Mouse (Mus musculus) adrenal gland, postnatal 10 days (tissue): ENCODE data around the gene Gtf2b. TPM values are rescaled to one million over a fixed set of nuclear protein-coding genes. Genes with fewer than 3 reads are reported as not detected.

ENCODE experiments used
- DNase-seq: peaks from one replicate; pipeline ENCODE4 v3.0.0; 2021; ENCODE audit warnings: mixed read lengths
- total RNA-seq, 2 experiments: library from RNA; stranded (reverse); gene quantifications; 2 replicates each; pipeline ENCODE4 v1.2.3; 2021

Gtf2b gene
- total RNA-seq, 2 experiments from 2014 or later: 46.9 to 56.3 TPM

DNA sequence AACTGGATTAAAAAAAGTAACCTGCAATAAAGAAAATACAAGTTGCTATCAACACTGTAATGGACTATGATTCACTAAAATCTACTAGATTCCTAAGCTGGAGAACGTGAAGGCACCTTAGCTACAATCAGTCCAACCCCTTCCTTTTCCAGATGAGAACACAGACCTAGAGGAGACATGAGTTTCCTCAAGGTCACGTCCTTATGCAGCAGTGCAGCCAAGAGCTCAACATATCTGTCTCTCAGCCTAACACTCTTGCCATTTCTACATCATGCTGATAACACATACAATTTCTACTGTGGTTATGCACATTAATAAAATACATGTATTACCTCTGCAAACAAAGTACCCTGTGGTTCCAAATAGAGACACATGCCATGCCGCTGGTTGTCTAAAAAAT, 46.7 kb downstream of the Gtf2b start:
- DNase-seq: no peak

DNA sequence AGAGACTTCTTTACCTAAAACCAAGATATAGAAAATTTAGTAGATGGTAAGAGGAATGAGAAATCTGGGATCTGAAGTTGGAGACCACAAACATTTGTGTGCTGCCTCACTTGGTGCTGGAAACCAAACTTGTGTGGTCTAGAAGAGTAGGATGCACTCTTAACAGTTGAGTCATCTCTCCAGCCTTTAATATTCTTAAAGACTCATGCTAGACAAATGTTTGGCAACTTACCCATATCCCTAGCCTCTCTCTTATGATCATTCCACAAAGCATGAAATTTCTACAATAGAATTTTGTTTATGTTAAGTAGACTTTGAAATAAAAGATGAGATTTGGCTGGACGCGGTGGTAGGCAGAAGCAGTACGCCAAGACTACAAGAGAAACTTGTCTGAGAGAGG, 52.7 kb downstream of the Gtf2b start:
- no peak for DNase-seq

DNA sequence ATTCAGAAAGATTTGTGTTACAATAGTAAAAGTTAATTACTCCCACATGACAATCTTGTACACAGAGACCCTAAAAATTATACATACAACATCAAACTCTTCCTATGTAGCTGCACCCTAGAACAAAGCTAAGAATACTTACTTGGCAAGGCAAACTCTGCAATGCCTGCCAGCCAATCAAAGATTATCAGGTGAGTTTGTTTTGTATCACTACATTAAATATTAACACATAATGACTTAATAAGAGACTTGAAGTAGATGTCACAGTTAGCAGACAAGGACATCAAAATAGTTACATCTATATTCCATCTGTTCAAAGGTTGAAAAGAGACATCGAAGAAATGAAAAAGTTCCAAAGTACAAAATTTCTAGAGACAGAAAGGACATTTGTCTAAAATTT, 58.8 kb downstream of the Gtf2b start:
- no peak for DNase-seq

DNA sequence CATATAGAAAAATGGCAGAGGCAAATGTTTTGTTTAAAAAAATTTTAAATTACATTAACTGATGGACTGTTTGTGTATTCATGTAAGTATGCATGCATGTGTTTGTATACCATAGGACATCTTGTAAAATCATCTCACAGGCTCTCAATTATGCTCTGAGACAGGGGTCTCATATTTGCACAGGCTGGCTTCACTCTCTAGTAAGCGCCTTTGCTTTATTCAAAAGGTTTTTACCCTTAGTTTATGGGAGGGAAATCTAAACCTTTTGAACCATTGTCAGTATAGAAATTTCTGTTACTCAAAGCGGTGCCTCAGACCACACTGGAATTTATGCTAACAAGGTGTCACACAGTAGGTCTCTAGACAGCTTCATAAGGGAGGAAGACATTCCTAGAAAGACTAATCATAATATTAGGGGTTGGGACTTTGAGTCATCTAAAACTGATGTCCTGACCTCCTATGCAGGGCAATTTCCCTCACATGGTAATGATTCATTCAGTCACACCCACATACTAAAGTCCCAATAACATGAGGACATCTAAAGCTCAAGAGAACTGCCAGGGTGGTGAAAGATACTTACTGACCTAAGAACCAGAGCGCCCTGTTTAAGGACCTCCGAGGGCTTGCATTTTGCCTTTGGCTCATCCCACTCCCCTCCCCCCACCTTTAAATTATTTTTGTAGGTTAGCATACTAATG, 61.8 kb downstream of the Gtf2b start:
- DNase-seq: no peak

DNA sequence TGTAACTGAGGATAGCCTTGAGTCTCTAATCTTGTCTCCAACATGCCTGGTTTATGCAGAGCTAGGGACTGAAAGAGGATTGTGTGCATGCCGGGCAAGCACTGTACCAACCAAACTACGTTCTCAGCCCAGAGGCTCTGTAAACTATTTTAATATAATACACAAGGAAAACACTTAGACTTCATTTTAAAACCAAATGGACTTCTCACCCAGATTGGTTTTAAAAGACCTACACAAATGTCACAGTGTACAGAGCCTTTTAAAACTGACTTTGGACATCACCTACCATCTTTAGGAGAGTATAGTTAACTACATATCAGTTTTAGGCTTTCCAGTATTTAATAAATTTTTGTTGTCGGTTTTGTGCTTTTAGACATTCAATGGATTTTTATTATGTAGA, 68.1 kb downstream of the Gtf2b start:
- no peak for DNase-seq

Other genes with a start within 250 kb of the Gtf2b start
- 10 to 100 TPM in 1 of 2 experiments, 1 to 10 TPM in 1; 9.8 to 13.5 TPM for gene Gbp7, start 234.7 kb upstream of the Gtf2b start, total RNA-seq
- 10 to 100 TPM; 11.8 to 15.4 TPM for gene Gbp3, start 205.0 kb upstream of the Gtf2b start, total RNA-seq
- gene Gbp2b, start 170.2 kb upstream of the Gtf2b start, total RNA-seq: under 1 TPM; 0.36 to 0.58 TPM
- 10 to 100 TPM; 10.9 to 13.6 TPM for gene Gbp2, start 144.4 kb upstream of the Gtf2b start, total RNA-seq
- 10 to 100 TPM; 52.7 to 92.9 TPM for gene Kyat3, start 64.0 kb upstream of the Gtf2b start, total RNA-seq
- 10 to 100 TPM; 64.6 to 71.5 TPM for gene Pkn2, start 117.0 kb downstream of the Gtf2b start, total RNA-seq